7 mouse cellular contexts compared by ENCODE assay signal in genomic region chr1:86302532-86302931, GRCm38 (mm10). TPM values are rescaled to one million over a fixed set of nuclear protein-coding genes. Genes with fewer than 3 reads are reported as not detected.
DNase-seq lines count a peak whose midpoint lies in the region; ATAC-seq and TF ChIP-seq lines count a peak whose summit lies in the region.

B3gnt7 (plus strand) TSS chr1:86302832.

- ATAC-seq in lung, embryonic 15.5 days (ENCODE audit: borderline replicate concordance, extremely low read depth, low FRiP score, low TSS enrichment), result no peak
- no peak for ATAC-seq in forebrain, embryonic 12.5 days (ENCODE audit: low FRiP score)
- ATAC-seq in activated CD4-positive, CD25-positive, alpha-beta regulatory T cell, adult 4 months, result no peak

- TF ChIP-seq POLR2A in olfactory bulb, adult 2 months (IDR thresholded peaks at IDR 0.05; ENCODE audit: insufficient read depth, low read depth, low read length), result no peak

- TF ChIP-seq CTCF in olfactory bulb, adult 2 months (IDR thresholded peaks at IDR 0.05; ENCODE audit: insufficient read depth, low read depth, low read length), result no peak

- no peak for DNase-seq in lung, postnatal 4 days
- DNase-seq in limb, embryonic 10.5 days (ENCODE audit: low spot score), result no peak
- DNase-seq in adrenal gland, postnatal 36 days, result no peak

- H3K4me1 ChIP-seq in lung, embryonic 15.5 days, result peaks cover 23% of the 10 kb centered on the region
- peaks cover 13% of the 10 kb centered on the region for H3K4me1 ChIP-seq in forebrain, embryonic 12.5 days
- peaks cover 59% of the 10 kb centered on the region for H3K4me1 ChIP-seq in limb, embryonic 10.5 days
- H3K4me1 ChIP-seq in olfactory bulb, adult 2 months (ENCODE audit: control insufficient read depth, insufficient read depth, low read length), result peaks cover 10% of the 10 kb centered on the region

- H3K9me3 ChIP-seq in lung, embryonic 15.5 days, result no peaks in the 10 kb centered on the region
- H3K9me3 ChIP-seq in forebrain, embryonic 12.5 days, result no peaks in the 10 kb centered on the region
- H3K9me3 ChIP-seq in limb, embryonic 10.5 days (replicated peaks), result no peaks in the 10 kb centered on the region

- peak within 1 kb of the TSS; percentile 51 for H3K9ac ChIP-seq in lung, embryonic 15.5 days
- peak within 1 kb of the TSS; percentile 56 for H3K9ac ChIP-seq in forebrain, embryonic 12.5 days

- H3K27me3 ChIP-seq in lung, embryonic 15.5 days, result peaks cover 10% of the 10 kb centered on the region; the same call in 1 of the 2 replicates
- H3K27me3 ChIP-seq in forebrain, embryonic 12.5 days, result peaks cover 65% of the 10 kb centered on the region
- peaks cover 86% of the 10 kb centered on the region for H3K27me3 ChIP-seq in limb, embryonic 10.5 days (ENCODE audit: low read depth, poor library complexity, severe bottlenecking)

- 0 out of 2 replicates have a peak within 1 kb of the TSS, but pooled peaks have one; percentile 18 for H3K27ac ChIP-seq in lung, embryonic 15.5 days
- no peak within 1 kb of the TSS for H3K27ac ChIP-seq in forebrain, embryonic 12.5 days
- H3K27ac ChIP-seq in limb, embryonic 10.5 days, result peak within 1 kb of the TSS; percentile 77
- H3K27ac ChIP-seq in olfactory bulb, adult 2 months (ENCODE audit: insufficient read depth, low read depth, low read length), result no peak within 1 kb of the TSS

- peak within 1 kb of the TSS; percentile 60 for H3K4me3 ChIP-seq in lung, embryonic 15.5 days
- peak within 1 kb of the TSS; percentile 59 for H3K4me3 ChIP-seq in forebrain, embryonic 12.5 days (replicated peaks)
- peak within 1 kb of the TSS; percentile 74 for H3K4me3 ChIP-seq in limb, embryonic 10.5 days
- H3K4me3 ChIP-seq in olfactory bulb, adult 2 months (ENCODE audit: insufficient read depth, low read depth, low read length), result peak within 1 kb of the TSS; percentile 49

- H3K36me3 ChIP-seq in lung, embryonic 15.5 days, result no peaks in the 10 kb centered on the region
- no peaks in the 10 kb centered on the region for H3K36me3 ChIP-seq in forebrain, embryonic 12.5 days (replicated peaks)
- H3K36me3 ChIP-seq in limb, embryonic 10.5 days, result no peaks in the 10 kb centered on the region

- peak within 1 kb of the TSS; percentile 97 for H3K4me2 ChIP-seq in lung, embryonic 15.5 days
- peak within 1 kb of the TSS; percentile 98 for H3K4me2 ChIP-seq in forebrain, embryonic 12.5 days

- 33% methylated on average over 6 of the region's 6 CpGs for whole genome bisulfite sequencing in lung, embryonic 15.5 days
- 13% methylated on average over 6 of the region's 6 CpGs for WGBS in forebrain, embryonic 12.5 days
- 27% methylated on average over 6 of the region's 6 CpGs for WGBS in limb, embryonic 10.5 days
- 59% methylated on average over 6 of the region's 6 CpGs for WGBS in olfactory bulb, adult 2 months

RNA-seq across cellular contexts. Expression of gene B3gnt7, which starts in this region (rescaled TPM):
- polyA plus RNA-seq in lung, embryonic 15.5 days (2015; fragmentation: Nextera tagmentation; extraction: Ambion mirVana), result 4.5 and 5.6 TPM in 2 replicates
- polyA plus RNA-seq in forebrain, embryonic 12.5 days (2016; fragmentation: Nextera tagmentation; extraction: Ambion mirVana), result 2.6 and 3.0 TPM in 2 replicates
- 3.4 and 3.9 TPM in 2 replicates for polyA plus RNA-seq in limb, embryonic 10.5 days (2016; fragmentation: Nextera tagmentation; extraction: Ambion mirVana)
- not detected in 2 replicates for polyA plus RNA-seq in olfactory bulb, adult 2 months (2012; ENCODE audit: insufficient read depth, insufficient read length, low replicate concordance, missing spikeins)
- total RNA-seq in adrenal gland, postnatal 36 days (2021), result under 1 TPM; 0.13 to 0.17 TPM
- polyA plus RNA-seq in activated CD4-positive, CD25-positive, alpha-beta regulatory T cell, adult 4 months (2017; shearing (Covaris generic)), result under 1 TPM in 1 of 2 experiments, not detected in 1; 0.18 TPM

Comparison
In these comparisons a context has a peak if more than half of its experiments do, and no peak if none do; other contexts are left out.
1. H3K27ac ChIP-seq: peak in lung, embryonic 15.5 days (single experiment) and limb, embryonic 10.5 days (single experiment); none in forebrain, embryonic 12.5 days (single experiment) and olfactory bulb, adult 2 months (single experiment).
2. Peak in every context shown above with its lines, with median percentiles within 50 percentile points of each other: H3K4me3 ChIP-seq.